Mouse (Mus musculus): ENCODE measurements at regions not wholly inside any gene's neighbourhood (a gene's known extent, or its start where the extent isn't known, plus 50 kb on each side); places are given as distances from the start of the nearest gene placed in this dataset.
"Not testable (repeated sequence)": the region's sequence is repeated elsewhere in the genome, so short reads cannot be mapped to it uniquely, and the experiment has no call there.

DNA sequence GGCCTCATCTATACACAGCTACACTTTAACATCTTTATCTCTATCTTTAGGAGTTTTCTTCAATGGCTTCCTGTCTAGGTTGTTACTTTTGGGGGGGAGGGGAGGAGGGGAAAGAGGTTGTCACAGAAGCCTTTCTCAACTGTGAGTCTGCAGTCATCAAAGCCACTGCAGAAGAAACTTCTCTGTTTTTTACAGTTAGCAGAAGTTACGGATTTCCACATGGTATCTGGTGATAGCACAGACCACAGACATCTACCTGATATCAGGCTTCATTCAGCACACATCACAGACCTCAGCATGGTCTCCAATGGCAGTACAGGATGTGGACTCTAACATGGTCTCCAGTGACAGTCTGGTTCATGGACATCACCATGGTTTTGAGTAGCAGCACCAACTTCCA, 234.8 kb upstream of the Adarb2 start:
- 79% methylated on average over 1 of the region's 1 CpGs for WGBS

DNA sequence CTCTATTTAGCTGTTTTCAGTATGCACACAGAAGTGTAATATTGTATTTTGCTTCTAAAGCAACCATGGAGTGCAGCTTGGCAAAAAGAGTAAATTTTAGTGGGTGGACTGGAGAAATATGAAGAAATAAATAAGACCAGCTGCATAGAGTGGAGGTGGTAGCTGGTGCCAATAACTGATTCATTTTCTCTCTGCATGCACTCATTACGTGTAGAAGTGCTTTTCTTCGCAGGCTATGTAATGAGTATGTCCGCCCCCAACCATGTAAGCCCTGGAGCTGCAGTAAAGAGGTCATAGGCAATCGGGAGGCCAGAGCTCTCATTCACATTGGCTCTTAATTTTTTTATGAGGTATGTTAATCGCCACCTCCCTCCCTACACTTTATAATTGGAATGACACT, 208.5 kb upstream of the Adarb2 start:
- 83% methylated on average over 5 of the region's 5 CpGs for WGBS

More for the DNA sequence above, 234.8 kb upstream of the Adarb2 start:
- H3K9ac ChIP-seq (ENCODE audit: low read depth, low read length), result no peak overlapping the region
- TF ChIP-seq CTCF (IDR thresholded peaks at IDR 0.05; ENCODE audit: low read depth), result no peak
- H3K36me3 ChIP-seq (ENCODE audit: insufficient read depth, low read length), result no peaks in the 10 kb centered on the region
- H3K9me3 ChIP-seq (replicated peaks; ENCODE audit: low read length), result no peaks in the 10 kb centered on the region
- H3K4me1 ChIP-seq (replicated peaks; ENCODE audit: insufficient read depth, low read length), result no peaks in the 10 kb centered on the region
- ATAC-seq (replicated peaks; ENCODE audit: low FRiP score, low read depth), result no peak
- no peak for DNase-seq (ENCODE audit: low spot score)
- H3K4me3 ChIP-seq (replicated peaks; ENCODE audit: low read depth, low read length), result no peak overlapping the region
- H3K27ac ChIP-seq, result no peak overlapping the region
- no peak overlapping the region for H3K4me2 ChIP-seq (ENCODE audit: low read length)
- H3K27me3 ChIP-seq (ENCODE audit: insufficient read depth, low read length), result no peaks in the 10 kb centered on the region

DNA sequence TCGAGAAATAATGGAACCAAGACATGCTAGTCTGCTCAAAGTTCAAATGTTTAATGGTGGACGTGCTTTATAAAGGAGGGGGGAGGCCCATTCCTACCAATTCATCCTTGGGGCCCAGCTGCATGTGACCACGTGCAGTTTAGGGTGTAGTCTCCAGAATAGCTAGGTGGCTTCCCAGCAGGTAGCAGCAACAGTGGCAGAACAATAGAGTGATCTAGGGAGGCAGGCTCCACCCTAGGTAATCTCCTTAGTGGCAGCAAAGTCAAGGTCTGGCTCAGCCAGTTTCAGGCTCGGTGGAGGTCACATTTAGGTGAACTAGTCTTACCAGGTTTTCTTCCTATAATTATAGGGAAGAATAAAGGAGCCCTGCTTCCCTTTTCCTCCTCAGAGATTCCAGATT, 172.6 kb upstream of the Adarb2 start:
- not testable (repeated sequence) for H3K4me2 ChIP-seq (ENCODE audit: low read length); H3K27ac ChIP-seq; H3K9ac ChIP-seq (ENCODE audit: low read depth, low read length); ATAC-seq (replicated peaks; ENCODE audit: low FRiP score, low read depth); H3K4me1 ChIP-seq (replicated peaks; ENCODE audit: insufficient read depth, low read length); H3K27me3 ChIP-seq (ENCODE audit: insufficient read depth, low read length); DNase-seq (ENCODE audit: low spot score); H3K36me3 ChIP-seq (ENCODE audit: insufficient read depth, low read length); H3K4me3 ChIP-seq (replicated peaks; ENCODE audit: low read depth, low read length); H3K9me3 ChIP-seq (replicated peaks; ENCODE audit: low read length)
- WGBS, result 73% methylated on average over 4 of the region's 4 CpGs

More for the DNA sequence above, 208.5 kb upstream of the Adarb2 start:
- H3K4me1 ChIP-seq (replicated peaks; ENCODE audit: insufficient read depth, low read length), result no peaks in the 10 kb centered on the region
- H3K27ac ChIP-seq, result no peak overlapping the region
- H3K27me3 ChIP-seq (ENCODE audit: insufficient read depth, low read length), result no peaks in the 10 kb centered on the region
- no peak overlapping the region for H3K9ac ChIP-seq (ENCODE audit: low read depth, low read length)
- no peak overlapping the region for H3K4me3 ChIP-seq (replicated peaks; ENCODE audit: low read depth, low read length)
- no peaks in the 10 kb centered on the region for H3K36me3 ChIP-seq (ENCODE audit: insufficient read depth, low read length)
- no peaks in the 10 kb centered on the region for H3K9me3 ChIP-seq (replicated peaks; ENCODE audit: low read length)
- no peak for TF ChIP-seq CTCF (IDR thresholded peaks at IDR 0.05; ENCODE audit: low read depth)
- DNase-seq (ENCODE audit: low spot score), result no peak
- no peak overlapping the region for H3K4me2 ChIP-seq (ENCODE audit: low read length)
- no peak for ATAC-seq (replicated peaks; ENCODE audit: low FRiP score, low read depth)

DNA sequence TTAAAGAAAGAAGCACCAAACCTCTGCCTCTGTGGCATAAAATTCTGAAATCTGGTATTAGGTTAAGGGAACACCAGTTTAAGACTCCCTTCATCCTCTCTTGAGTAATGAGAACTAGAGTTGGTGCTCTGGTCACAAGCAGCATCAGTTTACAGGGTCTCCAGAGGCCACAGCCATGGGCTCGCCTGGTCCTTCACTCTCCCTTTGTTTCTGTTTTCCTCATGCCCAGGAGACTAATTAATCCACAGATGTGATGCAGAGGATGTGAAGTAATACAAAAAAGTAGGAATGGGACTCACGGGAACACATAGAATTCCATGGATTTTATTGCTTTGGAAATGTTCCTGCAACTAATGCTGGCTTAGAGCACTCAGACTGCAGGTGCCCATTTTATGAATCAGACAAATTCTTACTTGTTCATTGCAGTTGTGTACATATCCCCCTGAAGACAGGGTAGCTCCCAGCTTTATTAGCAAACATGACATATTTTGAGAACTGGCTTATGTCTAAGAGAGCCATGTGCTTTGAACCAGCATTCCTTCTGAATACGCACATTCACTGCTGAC, 151.7 kb upstream of the Adarb2 start:
- Histone ChIP-seq H3K36me3 (ENCODE audit: insufficient read depth, low read length) (no peaks in the 10 kb centered on the region), H3K4me1 (replicated peaks; ENCODE audit: insufficient read depth, low read length) (no peaks in the 10 kb centered on the region), H3K27me3 (ENCODE audit: insufficient read depth, low read length) (no peaks in the 10 kb centered on the region), H3K9ac (ENCODE audit: low read depth, low read length) (no peak overlapping the region), H3K27ac (no peak overlapping the region), H3K9me3 (replicated peaks; ENCODE audit: low read length) (no peaks in the 10 kb centered on the region), H3K4me3 (replicated peaks; ENCODE audit: low read depth, low read length) (no peak overlapping the region), H3K4me2 (ENCODE audit: low read length) (no peak overlapping the region)
- WGBS, result 70% methylated on average over 3 of the region's 3 CpGs
- ATAC-seq (replicated peaks; ENCODE audit: low FRiP score, low read depth) (no peak), DNase-seq (ENCODE audit: low spot score) (no peak)
- TF ChIP-seq CTCF (IDR thresholded peaks at IDR 0.05; ENCODE audit: low read depth), result no peak

DNA sequence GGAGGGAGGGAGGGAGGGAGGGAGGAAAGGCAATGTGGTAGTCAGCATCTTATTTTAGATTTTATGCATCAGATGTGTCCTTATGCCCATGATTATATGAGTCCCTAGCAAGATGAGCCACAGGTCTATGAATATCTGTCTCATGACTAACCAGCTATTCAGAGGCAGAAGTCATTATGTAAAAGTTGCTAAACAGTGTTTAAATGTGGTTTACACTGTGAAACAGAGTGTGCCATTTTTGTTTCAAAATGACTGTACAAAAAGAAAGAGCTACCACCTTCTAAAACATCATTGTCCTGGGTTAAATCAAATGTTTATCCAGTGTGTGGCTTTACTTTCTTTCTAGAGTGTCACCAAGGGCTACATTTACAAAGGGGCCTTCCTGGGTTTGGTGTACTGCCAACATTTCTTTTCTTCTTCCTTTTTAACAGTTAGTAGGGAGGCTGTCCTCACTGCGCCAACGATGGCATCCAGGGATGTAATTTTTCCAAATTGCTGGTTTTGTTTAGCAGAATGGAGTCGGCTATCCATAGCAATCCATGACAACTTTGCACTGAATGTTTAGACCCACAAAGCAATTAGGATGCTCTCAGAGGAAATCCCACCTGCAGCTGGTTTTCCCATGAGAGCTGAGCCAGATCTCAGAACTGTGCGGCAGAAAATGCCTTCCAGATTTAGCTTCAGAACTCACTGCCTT, 146.4 kb upstream of the Adarb2 start:
- TF ChIP-seq CTCF (IDR thresholded peaks at IDR 0.05; ENCODE audit: low read depth), result no peak
- WGBS, result 82% methylated on average over 4 of the region's 4 CpGs
- Histone ChIP-seq H3K9ac (ENCODE audit: low read depth, low read length) (no peak overlapping the region), H3K4me1 (replicated peaks; ENCODE audit: insufficient read depth, low read length) (no peaks in the 10 kb centered on the region), H3K4me2 (ENCODE audit: low read length) (no peak overlapping the region), H3K9me3 (replicated peaks; ENCODE audit: low read length) (no peaks in the 10 kb centered on the region), H3K36me3 (ENCODE audit: insufficient read depth, low read length) (no peaks in the 10 kb centered on the region), H3K27me3 (ENCODE audit: insufficient read depth, low read length) (no peaks in the 10 kb centered on the region), H3K4me3 (replicated peaks; ENCODE audit: low read depth, low read length) (no peak overlapping the region), H3K27ac (no peak overlapping the region)
- ATAC-seq (replicated peaks; ENCODE audit: low FRiP score, low read depth), result no peak
- no peak for DNase-seq (ENCODE audit: low spot score)

DNA sequence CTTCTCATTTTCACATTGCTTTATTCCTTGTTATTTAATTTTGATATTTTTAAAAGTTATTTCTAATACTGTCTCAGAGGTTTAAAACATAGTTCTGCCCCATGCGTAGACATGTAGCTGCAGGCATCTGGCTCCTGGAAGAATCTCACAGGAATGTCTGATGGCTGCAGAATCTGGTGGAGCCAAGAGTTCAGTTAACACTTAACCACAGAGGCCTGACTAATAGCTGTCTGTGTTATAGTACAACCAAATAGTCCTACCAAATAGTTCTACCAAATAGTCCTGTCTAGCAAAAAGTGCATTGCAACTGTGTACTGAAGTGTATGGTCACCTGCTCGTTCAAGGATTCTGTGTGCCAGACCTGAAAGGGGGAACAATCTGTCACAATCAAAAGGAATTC, 115.5 kb upstream of the Adarb2 start:
- ATAC-seq (replicated peaks; ENCODE audit: low FRiP score, low read depth) (no peak), DNase-seq (ENCODE audit: low spot score) (no peak)
- Histone ChIP-seq H3K4me2 (ENCODE audit: low read length) (no peak overlapping the region), H3K27ac (no peak overlapping the region), H3K9me3 (replicated peaks; ENCODE audit: low read length) (no peaks in the 10 kb centered on the region), H3K4me3 (replicated peaks; ENCODE audit: low read depth, low read length) (no peak overlapping the region), H3K36me3 (ENCODE audit: insufficient read depth, low read length) (no peaks in the 10 kb centered on the region), H3K9ac (ENCODE audit: low read depth, low read length) (no peak overlapping the region), H3K27me3 (ENCODE audit: insufficient read depth, low read length) (no peaks in the 10 kb centered on the region), H3K4me1 (replicated peaks; ENCODE audit: insufficient read depth, low read length) (no peaks in the 10 kb centered on the region)
- 64% methylated on average over 2 of the region's 2 CpGs for WGBS
- TF ChIP-seq CTCF (IDR thresholded peaks at IDR 0.05; ENCODE audit: low read depth), result no peak

DNA sequence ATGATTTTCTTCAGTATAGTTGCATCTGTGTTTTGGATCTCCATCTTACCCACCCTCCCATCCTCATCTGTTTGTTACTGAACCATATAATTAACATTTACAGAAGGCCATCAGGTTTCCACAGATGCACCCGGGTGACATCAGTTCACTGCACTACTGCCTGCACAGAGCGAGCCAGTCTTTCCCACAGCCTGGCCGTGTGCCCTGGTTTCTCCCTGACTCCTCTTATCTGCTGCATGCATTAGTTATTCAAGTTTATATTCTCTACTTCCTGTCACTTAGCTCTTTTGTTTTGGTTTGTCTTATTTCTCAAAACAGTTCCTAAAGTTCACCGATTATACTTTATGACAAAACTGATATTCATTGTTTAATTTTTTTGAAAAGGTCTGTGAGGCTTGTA, 113.1 kb upstream of the Adarb2 start:
- no peaks in the 10 kb centered on the region for H3K27me3 ChIP-seq (ENCODE audit: insufficient read depth, low read length)
- 56% methylated on average over 4 of the region's 4 CpGs for WGBS
- no peak overlapping the region for H3K27ac ChIP-seq
- TF ChIP-seq CTCF (IDR thresholded peaks at IDR 0.05; ENCODE audit: low read depth), result no peak
- no peak overlapping the region for H3K4me3 ChIP-seq (replicated peaks; ENCODE audit: low read depth, low read length)
- H3K4me1 ChIP-seq (replicated peaks; ENCODE audit: insufficient read depth, low read length), result no peaks in the 10 kb centered on the region
- H3K9ac ChIP-seq (ENCODE audit: low read depth, low read length), result no peak overlapping the region
- H3K4me2 ChIP-seq (ENCODE audit: low read length), result no peak overlapping the region
- no peaks in the 10 kb centered on the region for H3K9me3 ChIP-seq (replicated peaks; ENCODE audit: low read length)
- DNase-seq (ENCODE audit: low spot score), result no peak
- no peaks in the 10 kb centered on the region for H3K36me3 ChIP-seq (ENCODE audit: insufficient read depth, low read length)
- ATAC-seq (replicated peaks; ENCODE audit: low FRiP score, low read depth), result no peak
